Mouse (Mus musculus) embryonic facial prominence, embryonic 10.5 days (tissue): Measurements from ENCODE around the gene Plpp3. TPM values are rescaled to one million over a fixed set of nuclear protein-coding genes. Genes with fewer than 3 reads are reported as not detected.

Experiments
- DNase-seq: peaks from one replicate; pipeline ENCODE4 v3.0.0-alpha.2; 2017; ENCODE audit warnings: low spot score
- H3K27ac ChIP-seq: fragments of 300-500 bp; sonication (generic); replicated peaks from 2 replicates; pipeline ENCODE4 v1.5.1; 2016; ENCODE audit warnings: mild to moderate bottlenecking
- H3K27me3 ChIP-seq: fragments of 300-500 bp; sonication (generic); replicated peaks from 2 replicates; pipeline ENCODE4 v1.6.1; 2016; ENCODE audit warnings: low read depth, mild to moderate bottlenecking; ENCODE audit not compliant: poor library complexity, severe bottlenecking
- H3K36me3 ChIP-seq: fragments of 300-500 bp; sonication (generic); replicated peaks from 2 replicates; pipeline ENCODE4 v1.6.1; 2016; ENCODE audit warnings: mild to moderate bottlenecking, moderate library complexity
- H3K4me1 ChIP-seq: fragments of 300-500 bp; sonication (generic); 2 replicates; pipeline ENCODE4 v1.6.1; 2016
- H3K4me3 ChIP-seq: fragments of 300-500 bp; sonication (generic); 2 replicates; pipeline ENCODE4 v1.5.1; 2016; ENCODE audit warnings: mild to moderate bottlenecking, moderate library complexity
- H3K9me3 ChIP-seq: fragments of 300-500 bp; sonication (generic); 2 replicates; pipeline ENCODE4 v1.6.1; 2016; ENCODE audit warnings: mild to moderate bottlenecking
- WGBS: fragments of 180-500 bp; shearing (Covaris S2); methylation state at CpG from one replicate; pipeline ENCODE4 v1.1.7; 2016; 5-methylcytosine and 5-hydroxymethylcytosine counted together
- polyA plus RNA-seq: library from polyadenylated mRNA; unstranded; fragments of >200 nt; fragmentation: Nextera tagmentation; extraction: Ambion mirVana; gene quantifications from 2 replicates; pipeline ENCODE4 v1.2.1, GENCODE M21; 2016

Plpp3 gene
- polyA plus RNA-seq, 1 experiment from 2014 or later, result 77.1 TPM

DNA sequence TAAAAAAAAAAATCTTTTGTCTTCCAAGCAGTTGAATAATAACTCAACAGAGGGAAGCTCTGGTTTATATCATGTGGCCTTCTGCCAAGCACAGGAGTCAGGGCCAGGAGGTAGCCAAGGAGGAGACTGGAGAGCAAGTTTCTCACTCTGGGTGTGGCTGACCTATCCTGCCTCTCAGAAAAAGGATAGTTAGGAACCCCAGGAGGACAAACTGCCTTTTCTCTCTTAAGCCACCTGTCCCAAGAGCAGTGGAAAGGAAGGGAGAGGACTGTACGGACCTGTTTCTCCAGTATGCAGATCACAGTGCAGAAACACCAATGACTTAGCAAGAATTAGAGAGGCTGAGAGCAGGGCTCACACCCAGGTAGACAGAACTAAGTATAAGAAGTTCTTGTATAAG lies 57.3 kb downstream of the Plpp3 start:
- Histone ChIP-seq H3K4me1 (peaks cover 20% of the 10 kb centered on the region), H3K9me3 (no peaks in the 10 kb centered on the region), H3K36me3 (peaks cover 97% of the 10 kb centered on the region), H3K27ac (no peak overlapping the region), H3K4me3 (no peak overlapping the region), H3K27me3 (no peaks in the 10 kb centered on the region)
- WGBS, result 84% methylated on average over 1 of the region's 1 CpGs
- no peak for DNase-seq

DNA sequence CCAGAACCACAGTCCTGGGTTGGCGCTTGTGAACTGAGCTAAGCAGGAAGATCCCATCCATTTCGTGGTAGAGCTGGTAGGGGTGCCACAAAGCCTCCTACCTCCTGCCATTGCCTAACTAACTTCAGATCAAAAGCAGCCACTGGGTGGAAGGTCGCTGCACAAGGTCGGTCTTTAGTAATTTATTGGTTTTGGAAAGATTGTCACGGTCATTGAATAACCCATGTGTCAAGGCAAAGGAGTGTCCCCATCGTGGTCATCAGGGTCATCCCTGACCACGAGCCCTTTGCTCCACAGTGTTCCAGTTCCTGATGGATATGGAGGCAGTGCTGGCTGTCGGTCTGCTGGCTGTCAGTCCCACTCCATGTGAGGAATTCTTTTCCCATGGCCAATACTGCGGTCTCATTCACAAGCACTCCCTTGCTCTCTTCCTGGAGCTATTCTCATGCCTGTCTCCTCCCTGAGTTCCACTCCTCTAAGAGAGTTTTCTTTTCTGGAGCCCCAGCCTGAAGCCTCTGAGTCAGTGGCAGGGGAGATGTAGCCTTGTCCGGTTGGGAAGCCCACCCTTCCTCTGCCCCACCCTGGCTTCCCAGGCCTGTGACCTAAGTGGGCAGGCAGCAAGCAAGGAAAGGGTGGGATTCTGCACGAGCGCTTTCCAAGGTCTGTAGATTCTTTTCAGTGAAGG lies 58.7 kb downstream of the Plpp3 start:
- DNase-seq, result no peak
- Histone ChIP-seq H3K4me3 (no peak overlapping the region), H3K27me3 (no peaks in the 10 kb centered on the region), H3K9me3 (no peaks in the 10 kb centered on the region), H3K27ac (no peak overlapping the region), H3K36me3 (peaks cover 97% of the 10 kb centered on the region), H3K4me1 (peaks cover 10% of the 10 kb centered on the region; the same call in 1 of the 2 replicates)
- WGBS, result 82% methylated on average over 12 of the region's 12 CpGs

DNA sequence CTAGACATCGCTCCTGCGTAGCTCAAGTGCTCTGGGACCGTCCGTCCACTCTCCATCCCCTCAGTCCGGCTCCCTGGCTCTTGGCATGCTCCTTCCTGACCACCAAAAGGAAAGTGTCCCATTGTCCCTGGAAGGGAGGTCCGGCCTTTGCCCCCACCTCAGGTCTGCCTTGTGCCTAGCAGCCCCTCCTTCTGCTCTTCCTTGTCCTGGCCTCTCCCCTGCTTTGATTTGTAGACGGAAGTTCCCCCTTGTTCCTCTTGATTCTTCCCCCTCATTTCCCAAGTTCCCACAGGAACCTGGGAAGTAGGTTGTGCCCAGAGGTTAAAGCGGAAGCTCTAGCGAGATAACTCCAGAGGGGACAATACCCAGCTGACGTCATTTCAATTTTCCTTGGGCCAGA lies 61.1 kb downstream of the Plpp3 start:
- H3K9me3 ChIP-seq, result no peaks in the 10 kb centered on the region
- H3K27ac ChIP-seq, result no peak overlapping the region
- 81% methylated on average over 10 of the region's 10 CpGs for WGBS
- peaks cover 97% of the 10 kb centered on the region for H3K36me3 ChIP-seq
- DNase-seq, result no peak
- peaks cover 7% of the 10 kb centered on the region for H3K4me1 ChIP-seq
- H3K4me3 ChIP-seq, result no peak overlapping the region
- H3K27me3 ChIP-seq, result no peaks in the 10 kb centered on the region

DNA sequence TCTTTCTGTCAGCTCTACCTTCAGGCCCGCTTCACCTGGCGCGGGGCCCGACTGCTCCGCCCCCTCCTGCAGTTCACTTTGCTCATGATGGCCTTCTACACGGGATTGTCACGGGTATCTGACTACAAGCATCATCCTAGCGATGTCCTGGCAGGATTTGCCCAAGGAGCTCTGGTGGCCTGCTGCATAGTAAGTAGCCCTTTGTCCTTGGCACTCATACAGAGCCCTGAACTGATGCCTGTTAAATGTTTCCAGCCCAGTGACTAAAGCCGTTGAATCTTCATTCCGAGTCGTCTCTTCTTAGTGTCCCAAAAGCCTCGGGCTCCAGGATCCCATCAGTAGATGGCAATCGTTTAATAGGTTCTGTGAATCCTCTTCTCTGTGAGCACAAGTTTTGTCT lies 62.2 kb downstream of the Plpp3 start:
- Histone ChIP-seq H3K4me1 (peaks cover 17% of the 10 kb centered on the region), H3K9me3 (no peaks in the 10 kb centered on the region), H3K4me3 (no peak overlapping the region), H3K27ac (no peak overlapping the region), H3K27me3 (no peaks in the 10 kb centered on the region), H3K36me3 (peaks cover 97% of the 10 kb centered on the region)
- 89% methylated on average over 13 of the region's 13 CpGs for WGBS
- no peak for DNase-seq

DNA sequence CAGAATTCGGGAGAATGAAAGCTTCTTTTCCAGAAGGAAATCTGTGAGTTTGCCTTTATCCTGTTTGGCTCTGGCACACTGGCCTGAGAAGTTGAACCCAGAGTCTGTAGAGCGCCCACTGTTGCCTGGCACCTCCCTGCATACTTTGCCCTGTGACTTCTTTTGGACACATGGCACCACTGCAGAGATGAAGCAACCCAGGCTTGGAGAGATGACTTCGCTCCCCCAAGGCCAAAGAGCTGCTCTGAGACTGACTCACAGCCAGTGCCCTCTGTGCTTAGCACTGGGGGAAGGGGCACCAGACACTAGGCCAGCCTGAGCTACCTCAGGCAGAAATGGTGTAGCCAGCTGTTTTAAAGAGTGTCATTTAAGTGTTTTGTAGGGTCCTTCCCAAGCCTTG lies 63.7 kb downstream of the Plpp3 start:
- Histone ChIP-seq H3K36me3 (peaks cover 97% of the 10 kb centered on the region), H3K27ac (no peak overlapping the region)

DNA sequence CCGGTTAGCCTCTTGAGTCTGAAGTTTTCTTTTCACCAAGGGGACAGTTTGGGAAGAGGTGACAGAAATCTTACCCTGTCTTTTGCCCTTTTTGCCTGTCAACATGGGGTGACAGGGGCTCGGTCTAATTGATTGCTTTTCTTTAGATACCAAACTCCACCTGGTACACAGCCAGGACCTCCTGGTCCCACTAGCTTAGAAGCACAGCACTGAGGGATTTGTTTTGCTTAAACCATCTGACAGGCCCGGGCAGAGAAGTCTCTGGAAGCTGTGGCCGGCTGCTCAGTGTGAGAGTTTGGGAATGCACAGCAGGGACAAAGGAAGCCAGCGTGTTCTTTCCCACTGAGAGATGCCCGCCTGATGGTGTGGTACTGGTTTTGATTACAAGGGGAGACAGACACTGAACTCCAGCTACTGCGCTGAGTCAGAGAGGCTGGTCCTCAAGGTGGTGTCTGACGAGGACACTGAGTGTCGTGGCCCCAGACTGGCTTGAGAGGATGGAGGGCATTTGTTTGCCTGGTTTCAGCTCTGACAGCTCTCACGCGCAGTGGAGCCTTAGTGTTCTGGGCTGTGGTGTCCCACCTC lies 64.2 kb downstream of the Plpp3 start:
- H3K4me3 ChIP-seq, result no peak overlapping the region
- H3K36me3 ChIP-seq, result peaks cover 97% of the 10 kb centered on the region
- H3K27me3 ChIP-seq, result no peaks in the 10 kb centered on the region
- WGBS, result 82% methylated on average over 11 of the region's 11 CpGs
- no peak overlapping the region; the same call in 1 of the 2 replicates for H3K27ac ChIP-seq
- no peaks in the 10 kb centered on the region for H3K9me3 ChIP-seq
- no peak for DNase-seq
- peaks cover 16% of the 10 kb centered on the region for H3K4me1 ChIP-seq

More for the DNA sequence above, 63.7 kb downstream of the Plpp3 start:
- Histone ChIP-seq H3K9me3 (no peaks in the 10 kb centered on the region), H3K4me1 (peaks cover 19% of the 10 kb centered on the region), H3K4me3 (no peak overlapping the region), H3K27me3 (no peaks in the 10 kb centered on the region)
- no peak for DNase-seq
- WGBS, result 93% methylated on average over 3 of the region's 3 CpGs

DNA sequence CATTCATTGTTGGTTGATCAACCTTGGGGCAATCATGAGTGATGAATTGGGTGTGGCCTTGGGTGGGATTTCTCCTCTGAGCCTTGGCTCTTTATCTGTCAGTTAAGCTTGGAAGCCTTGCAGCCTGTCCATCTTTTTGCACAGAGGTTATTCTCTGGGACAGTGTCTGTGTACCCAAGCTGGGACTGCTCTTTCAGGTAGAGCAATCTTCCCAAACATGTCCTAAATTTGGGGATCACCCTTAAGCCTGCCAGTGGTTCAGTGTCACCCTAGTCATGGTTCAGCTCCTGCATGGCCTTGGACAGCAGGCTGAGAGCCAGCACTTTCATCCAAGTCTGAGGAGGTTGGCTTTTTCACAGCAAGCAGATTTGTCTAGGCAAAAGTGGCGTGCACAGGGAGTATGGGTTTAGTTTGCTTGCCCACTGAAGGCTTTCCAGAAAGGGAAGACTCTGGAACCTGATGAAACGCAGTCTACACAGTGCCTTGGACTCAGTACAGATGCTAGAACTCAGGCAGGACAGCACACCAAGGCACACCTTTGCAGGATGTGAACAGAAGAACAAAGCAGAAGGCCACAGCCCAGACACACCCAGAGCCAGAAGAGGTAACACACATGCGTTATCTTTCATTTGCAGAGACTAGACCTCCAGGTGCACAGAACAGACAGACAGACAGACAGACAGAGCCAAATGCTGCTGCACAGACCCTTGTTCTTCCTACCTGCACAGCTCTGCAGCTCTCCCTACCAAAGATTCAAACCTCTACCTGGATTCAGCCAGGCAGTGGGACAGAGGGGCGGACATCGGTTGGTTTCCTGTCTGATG lies 66.2 kb downstream of the Plpp3 start:
- DNase-seq, result no peak
- 80% methylated on average over 5 of the region's 5 CpGs for WGBS

DNA sequence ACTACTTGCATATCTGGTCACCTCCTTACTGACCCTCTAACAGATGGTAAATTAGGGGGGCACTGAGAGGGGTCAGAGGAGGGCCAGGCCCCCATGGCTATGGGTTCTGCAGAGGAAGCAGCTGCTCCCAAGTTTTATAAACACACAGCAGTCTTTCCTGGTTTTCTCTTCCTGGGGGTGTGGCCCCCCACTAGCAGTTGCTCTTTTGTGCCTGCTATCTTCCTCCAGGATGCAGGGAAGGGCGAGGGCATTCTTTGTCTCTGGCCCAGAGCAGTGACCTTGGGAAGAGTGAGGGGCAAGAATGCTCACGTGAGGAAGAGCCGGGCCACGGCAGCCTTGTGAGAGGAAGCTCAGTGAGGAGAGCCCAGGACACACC lies 66.8 kb downstream of the Plpp3 start:
- Histone ChIP-seq H3K36me3 (peaks cover 100% of the 10 kb centered on the region), H3K9me3 (no peaks in the 10 kb centered on the region), H3K27ac (peak overlapping the region; percentile 26; the same call in 1 of the 2 replicates), H3K4me1 (peaks cover 14% of the 10 kb centered on the region), H3K27me3 (no peaks in the 10 kb centered on the region), H3K4me3 (no peak overlapping the region)
- no peak for DNase-seq
- 39% methylated on average over 4 of the region's 4 CpGs for WGBS

More for the DNA sequence above, 66.2 kb downstream of the Plpp3 start:
- Histone ChIP-seq H3K4me3 (no peak overlapping the region), H3K27ac (peak overlapping the region; percentile 49; the same call in 1 of the 2 replicates), H3K27me3 (no peaks in the 10 kb centered on the region), H3K4me1 (peaks cover 14% of the 10 kb centered on the region), H3K9me3 (no peaks in the 10 kb centered on the region), H3K36me3 (peaks cover 100% of the 10 kb centered on the region)

DNA sequence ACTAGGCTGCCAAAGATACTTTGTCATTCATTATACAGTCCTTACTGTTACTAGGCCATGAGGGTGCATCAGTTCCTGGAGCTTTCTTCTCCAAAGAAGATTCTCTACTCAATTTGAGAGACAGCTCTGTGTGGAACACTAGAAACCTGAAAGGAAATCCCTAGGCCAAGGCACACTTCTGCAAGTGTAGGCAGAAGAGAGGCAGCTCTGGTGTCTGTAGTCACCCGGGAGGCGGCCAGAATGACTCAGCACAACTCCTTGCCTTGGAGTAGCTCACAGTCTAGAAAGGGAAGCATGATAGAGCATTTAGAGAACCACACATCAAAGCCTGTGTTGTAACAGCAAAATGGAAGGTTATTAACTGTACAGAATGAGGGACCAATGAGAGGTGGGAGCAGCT lies 68.4 kb downstream of the Plpp3 start:
- no peak overlapping the region for H3K4me3 ChIP-seq
- H3K4me1 ChIP-seq, result peaks cover 14% of the 10 kb centered on the region
- no peaks in the 10 kb centered on the region for H3K9me3 ChIP-seq
- 89% methylated on average over 2 of the region's 2 CpGs for WGBS
- H3K27ac ChIP-seq, result no peak overlapping the region; the same call in 1 of the 2 replicates
- H3K27me3 ChIP-seq, result no peaks in the 10 kb centered on the region
- H3K36me3 ChIP-seq, result peaks cover 100% of the 10 kb centered on the region
- DNase-seq, result no peak

DNA sequence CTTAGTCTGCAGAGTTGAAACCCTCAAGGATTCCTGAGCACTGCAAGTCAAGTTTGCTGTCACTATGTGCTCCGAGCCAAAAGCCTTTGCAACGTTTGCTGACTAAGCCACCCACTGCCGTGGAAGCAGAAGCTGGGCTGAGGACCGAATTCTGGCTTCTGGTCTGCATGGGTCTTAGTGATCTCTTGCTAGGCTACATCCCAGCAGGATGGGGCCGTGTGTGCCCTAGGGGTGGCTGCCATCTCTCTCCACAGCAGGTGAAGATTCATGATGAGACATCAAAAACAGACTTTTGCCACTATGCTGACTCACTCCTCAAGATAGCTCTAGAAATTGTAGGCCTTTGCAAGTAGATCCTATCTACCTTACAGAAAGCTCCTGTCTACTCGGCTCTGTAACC lies 69.2 kb downstream of the Plpp3 start:
- WGBS, result 88% methylated on average over 6 of the region's 6 CpGs
- H3K9me3 ChIP-seq, result no peaks in the 10 kb centered on the region
- peaks cover 14% of the 10 kb centered on the region for H3K4me1 ChIP-seq
- no peaks in the 10 kb centered on the region for H3K27me3 ChIP-seq
- no peak overlapping the region for H3K27ac ChIP-seq
- no peak for DNase-seq
- H3K36me3 ChIP-seq, result peaks cover 100% of the 10 kb centered on the region
- H3K4me3 ChIP-seq, result no peak overlapping the region

DNA sequence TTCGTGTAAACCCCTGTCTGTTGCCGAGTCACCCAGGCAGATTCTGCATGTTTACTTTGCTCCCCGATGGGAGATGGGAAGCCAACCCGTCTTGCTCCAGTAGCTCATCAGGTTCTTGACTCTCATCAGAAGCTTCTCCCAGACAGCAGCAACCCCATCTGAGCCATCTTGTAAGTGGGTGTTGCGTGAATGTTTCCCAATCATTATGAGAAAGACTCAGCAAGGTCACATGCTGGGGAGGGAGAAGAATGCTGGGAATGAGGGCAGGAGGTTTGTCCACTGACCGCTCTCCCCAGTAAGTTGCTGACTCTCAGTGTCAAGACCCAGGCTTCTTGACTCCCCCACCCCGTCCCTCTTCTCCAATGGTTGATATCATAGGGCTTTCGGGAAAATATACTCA lies 73.0 kb downstream of the Plpp3 start:
- Histone ChIP-seq H3K27ac (no peak overlapping the region), H3K4me1 (0 out of 2 replicates have a peak, but pooled peaks cover 3% of the 10 kb centered on the region), H3K27me3 (no peaks in the 10 kb centered on the region), H3K4me3 (no peak overlapping the region), H3K36me3 (peaks cover 81% of the 10 kb centered on the region), H3K9me3 (no peaks in the 10 kb centered on the region)
- DNase-seq, result no peak
- WGBS, result 93% methylated on average over 8 of the region's 8 CpGs

DNA sequence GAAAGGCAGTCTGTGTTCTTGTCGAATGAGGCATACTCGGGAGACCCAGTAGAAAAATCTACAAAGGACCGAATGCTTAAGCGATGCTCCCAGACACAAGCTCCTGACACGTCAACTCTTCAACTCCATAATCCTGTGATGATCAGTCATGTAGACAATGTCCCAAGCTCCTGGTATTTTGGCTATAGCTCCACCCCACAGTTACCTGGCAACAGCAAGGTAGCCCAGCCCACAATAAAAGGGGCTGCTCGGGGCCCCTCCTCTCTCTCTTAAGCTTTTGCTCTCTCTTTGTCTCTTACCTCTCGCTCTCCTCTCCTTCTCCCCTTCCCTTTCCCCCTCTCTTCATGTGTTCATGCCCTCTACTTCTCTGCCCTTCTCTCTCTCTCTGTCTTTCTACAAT lies 83.1 kb downstream of the Plpp3 start:
- DNase-seq, result no peak
- Histone ChIP-seq H3K36me3 (no peaks in the 10 kb centered on the region), H3K9me3 (no peaks in the 10 kb centered on the region), H3K27me3 (peaks cover 13% of the 10 kb centered on the region), H3K27ac (peak overlapping the region; percentile 71), H3K4me1 (peaks cover 14% of the 10 kb centered on the region), H3K4me3 (no peak overlapping the region)
- 58% methylated on average over 7 of the region's 7 CpGs for WGBS
